Comparison of ENCODE assay signal across 10 mouse cellular contexts in genomic region chr5:75826283-75827098, GRCm38 (mm10).
DNase-seq lines count a peak whose midpoint lies in the region; ATAC-seq and TF ChIP-seq lines count a peak whose summit lies in the region.
"Had no signal": no experiment of that assay in that cellular context is flagged by ENCODE, and none has a peak within 500 bp of the region (broad histone marks: within the 10 kb centered on the region; RNA-seq: fewer than 3 reads in every experiment).

No protein-coding gene starts in this region.

- no peak overlapping the region for H3K9ac ChIP-seq in liver, adult 2 months (ENCODE audit: low read depth, low read length)
- H3K9ac ChIP-seq in heart, adult 2 months (ENCODE audit: low read depth, low read length) = no peak overlapping the region
- H3K9ac ChIP-seq in liver, embryonic 11.5 days (ENCODE audit: low read depth, low read length) = no peak overlapping the region
- H3K9ac ChIP-seq: embryonic facial prominence, embryonic 13.5 days had no signal

- no peaks in the 10 kb centered on the region for H3K79me2 ChIP-seq in liver, adult 2 months (ENCODE audit: control insufficient read depth, insufficient read depth, low read length)
- H3K79me2 ChIP-seq in heart, adult 2 months (replicated peaks; ENCODE audit: control insufficient read depth, insufficient read depth, low read length) = no peaks in the 10 kb centered on the region

- no peak for TF ChIP-seq CTCF in liver, adult 2 months (IDR thresholded peaks at IDR 0.05; ENCODE audit: low read depth, low read length)
- TF ChIP-seq CTCF in heart, adult 2 months (IDR thresholded peaks at IDR 0.05) = no peak

- TF ChIP-seq POLR2A in liver, adult 2 months (IDR thresholded peaks at IDR 0.05; ENCODE audit: extremely low read depth, insufficient read depth, low read length) = no peak
- TF ChIP-seq POLR2A in heart, adult 2 months (IDR thresholded peaks at IDR 0.05; ENCODE audit: insufficient read depth, low read depth, low read length) = no peak

- H3K4me3 ChIP-seq in liver, adult 2 months (ENCODE audit: insufficient read depth, low read depth, low read length) = no peak overlapping the region
- H3K4me3 ChIP-seq in heart, adult 2 months = no peak overlapping the region
- H3K4me3 ChIP-seq in liver, embryonic 11.5 days (ENCODE audit: low read depth, low read length) = peak overlapping the region; percentile 10; the same call in 1 of the 2 replicates
- H3K4me3 ChIP-seq: embryonic facial prominence, embryonic 13.5 days; gastrocnemius, adult 2 months had no signal

- intact Hi-C loops in heart, adult 2 months (cut with DNase I) = no loop called here

- no peak overlapping the region; the same call in 1 of the 2 replicates for H3K27ac ChIP-seq in liver, adult 2 months (replicated peaks; ENCODE audit: insufficient read depth, low read depth, low read length)
- H3K27ac ChIP-seq in heart, adult 2 months = peak overlapping the region; percentile 65
- peak overlapping the region; percentile 54; the same call in 1 of the 2 replicates for H3K27ac ChIP-seq in liver, embryonic 11.5 days (ENCODE audit: low read depth, low read length)
- H3K27ac ChIP-seq: embryonic facial prominence, embryonic 13.5 days; gastrocnemius, adult 2 months had no signal

- H3K36me3 ChIP-seq in liver, adult 2 months (ENCODE audit: control insufficient read depth, insufficient read depth, low read length) = no peaks in the 10 kb centered on the region
- no peaks in the 10 kb centered on the region; the same call in 1 of the 2 replicates for H3K36me3 ChIP-seq in heart, adult 2 months (ENCODE audit: control insufficient read depth, insufficient read depth, low read length)
- H3K36me3 ChIP-seq in liver, embryonic 11.5 days (ENCODE audit: control insufficient read depth, insufficient read depth, low read length) = no peaks in the 10 kb centered on the region
- H3K36me3 ChIP-seq: embryonic facial prominence, embryonic 13.5 days had no signal

- DNase-seq in liver, adult 2 months (ENCODE audit: extremely low read depth, low read depth, low spot score) = peak; percentile 1
- DNase-seq in liver = no peak
- peak in 1 of 2 experiments; percentile 36 for DNase-seq in heart, adult 2 months
- DNase-seq in liver, embryonic 11.5 days (ENCODE audit: low spot score) = peak; percentile 34
- peak; percentile 46 to 69 for DNase-seq in natural killer cell, adult 2 months (ENCODE audit: low spot score in 2 of 2)
- no peak for DNase-seq in cerebellum, adult 18-20 months
- no peak for DNase-seq in urinary bladder, postnatal 4 days (ENCODE audit: low spot score in 2 of 2)
- DNase-seq in cerebellum, adult 9-10 months = no peak
- DNase-seq: gastrocnemius, adult 2 months had no signal

- peak; percentile 73 for ATAC-seq in liver, embryonic 11.5 days (replicated peaks; ENCODE audit: low FRiP score)

- no peak for TF ChIP-seq EP300 in heart, adult 2 months (IDR thresholded peaks at IDR 0.05; ENCODE audit: insufficient read depth, low read depth, low read length)

- H3K27me3 ChIP-seq in liver, adult 2 months (ENCODE audit: control insufficient read depth, insufficient read depth, low read length) = no peaks in the 10 kb centered on the region
- H3K27me3 ChIP-seq in heart, adult 2 months (ENCODE audit: control insufficient read depth, insufficient read depth, low read length) = no peaks in the 10 kb centered on the region
- no peaks in the 10 kb centered on the region for H3K27me3 ChIP-seq in liver, embryonic 11.5 days (replicated peaks; ENCODE audit: control insufficient read depth, insufficient read depth, low read length)

- no peaks in the 10 kb centered on the region; the same call in 1 of the 2 replicates for H3K4me1 ChIP-seq in liver, adult 2 months (ENCODE audit: control insufficient read depth, insufficient read depth, low read length)
- H3K4me1 ChIP-seq in heart, adult 2 months (ENCODE audit: control insufficient read depth, insufficient read depth, low read length) = peaks cover 11% of the 10 kb centered on the region
- peaks cover 25% of the 10 kb centered on the region for H3K4me1 ChIP-seq in liver, embryonic 11.5 days (replicated peaks; ENCODE audit: control insufficient read depth, insufficient read depth, low read length)
- H3K4me1 ChIP-seq: embryonic facial prominence, embryonic 13.5 days had no signal

- peak overlapping the region; percentile 58 for H3K4me2 ChIP-seq in liver, embryonic 11.5 days
- H3K4me2 ChIP-seq: embryonic facial prominence, embryonic 13.5 days had no signal

- H3K9me3 ChIP-seq in liver, embryonic 11.5 days (ENCODE audit: control insufficient read depth, low read length) = no peaks in the 10 kb centered on the region
- H3K9me3 ChIP-seq: embryonic facial prominence, embryonic 13.5 days had no signal

- WGBS in liver, adult 2 months = 36% methylated on average over 10 of the region's 10 CpGs
- 22% methylated on average over 10 of the region's 10 CpGs for WGBS in heart, adult 2 months
- 21% methylated on average over 10 of the region's 10 CpGs for WGBS in liver, embryonic 11.5 days

Comparison
In these comparisons a context has a peak if more than half of its experiments do, and no peak if none do; other contexts are left out.
1. DNase-seq: peak in liver, adult 2 months (single experiment), liver, embryonic 11.5 days (single experiment) and natural killer cell, adult 2 months (2 of 2); none in liver (single experiment), cerebellum, adult 18-20 months (0 of 2), urinary bladder, postnatal 4 days (0 of 2) and cerebellum, adult 9-10 months (single experiment).